Mouse (Mus musculus): ENCODE data around the gene A430078G23Rik.

The A430078G23Rik gene

DNA sequence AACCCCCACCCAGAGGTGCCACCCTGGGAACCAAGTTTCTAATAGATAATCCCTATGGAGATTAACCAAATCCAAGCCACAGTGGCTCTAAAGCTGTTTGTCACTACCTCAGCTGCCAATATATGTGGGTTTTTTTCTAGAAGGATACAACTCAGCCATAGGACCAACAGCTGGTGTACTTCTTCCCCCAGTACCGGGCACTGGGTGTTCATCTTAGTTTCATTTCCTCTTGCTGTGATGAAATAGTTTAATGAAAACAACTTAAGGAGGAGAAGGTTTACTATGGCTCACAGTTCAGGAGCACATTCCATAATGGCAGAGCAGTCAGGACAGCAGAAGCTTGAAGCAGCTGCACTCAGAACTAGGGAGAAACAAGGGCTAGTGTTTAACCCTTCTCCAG lies 14.9 kb downstream of the A430078G23Rik start:
- Histone ChIP-seq H3K27me3 (ENCODE audit: control insufficient read depth, insufficient read depth, low read length, poor library complexity, severe bottlenecking) (no peaks in the 10 kb centered on the region), H3K36me3 (ENCODE audit: control insufficient read depth, insufficient read depth, low read length, poor library complexity, severe bottlenecking) (peaks cover 21% of the 10 kb centered on the region)
- peak; percentile 56 for DNase-seq (ENCODE audit: low read depth, low spot score)

GRCm38 (mm10) chr8:3375748-3376147 lies 22.5 kb downstream of the A430078G23Rik start:
- Histone ChIP-seq H3K27me3 (ENCODE audit: control insufficient read depth, insufficient read depth, low read length, poor library complexity, severe bottlenecking) (no peaks in the 10 kb centered on the region), H3K36me3 (ENCODE audit: control insufficient read depth, insufficient read depth, low read length, poor library complexity, severe bottlenecking) (peaks cover 33% of the 10 kb centered on the region)
- peak; percentile 57 for DNase-seq (ENCODE audit: low read depth, low spot score)

DNA sequence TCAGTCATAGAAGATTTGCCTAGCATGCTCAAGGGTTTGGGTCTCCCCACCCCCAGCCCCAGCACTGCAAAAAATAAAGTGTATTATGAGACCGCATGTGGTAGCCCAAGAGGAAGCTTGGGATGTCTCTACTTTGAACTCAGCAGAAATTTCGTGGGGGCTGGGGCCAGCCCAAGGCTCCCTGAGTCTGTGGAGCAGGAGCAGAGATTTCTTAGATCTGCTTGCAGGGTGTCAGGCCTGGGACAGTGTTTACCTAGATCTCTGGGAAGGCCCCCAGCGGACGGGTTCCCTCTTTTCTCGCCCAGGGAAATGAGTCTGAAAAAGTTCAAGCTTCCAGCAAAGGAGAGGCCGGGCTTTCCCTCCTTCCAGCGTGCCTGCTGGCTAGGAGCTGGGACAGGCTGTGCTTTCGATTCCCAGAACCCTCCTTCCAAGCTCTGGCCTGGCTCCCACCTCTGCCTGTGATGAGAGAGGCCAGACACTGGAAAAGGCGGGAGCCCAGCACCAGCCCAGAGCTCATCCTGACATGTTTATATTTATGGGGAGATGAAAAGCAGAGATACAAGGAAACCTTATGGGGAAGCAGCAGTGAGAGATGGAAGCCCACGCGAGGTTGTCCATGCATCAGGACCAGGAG lies 23.5 kb downstream of the A430078G23Rik start:
- no peaks in the 10 kb centered on the region for H3K27me3 ChIP-seq (ENCODE audit: control insufficient read depth, insufficient read depth, low read length, poor library complexity, severe bottlenecking)
- no peak for DNase-seq (ENCODE audit: low read depth, low spot score)
- H3K36me3 ChIP-seq (ENCODE audit: control insufficient read depth, insufficient read depth, low read length, poor library complexity, severe bottlenecking), result peaks cover 37% of the 10 kb centered on the region

DNA sequence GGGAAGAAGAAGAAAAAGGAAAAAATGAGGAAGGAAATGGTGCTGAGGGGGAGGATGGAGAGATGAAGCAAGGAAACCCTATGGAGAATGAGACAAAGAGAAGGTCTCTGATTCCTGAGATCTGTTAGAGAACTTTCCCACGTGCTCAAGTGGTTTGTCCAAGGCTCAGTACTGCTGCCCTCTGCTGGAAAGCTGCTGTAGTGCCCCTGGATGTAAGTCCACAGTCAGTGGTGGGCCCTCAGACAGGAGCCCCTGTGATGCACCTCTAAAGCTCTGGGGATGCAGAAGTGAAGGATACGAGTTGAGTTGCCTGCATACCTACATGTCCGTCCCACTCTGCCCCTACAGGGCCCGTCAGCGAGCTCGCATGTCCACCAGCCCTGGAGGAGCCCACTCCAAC lies 34.1 kb downstream of the A430078G23Rik start:
- Histone ChIP-seq H3K36me3 (ENCODE audit: control insufficient read depth, insufficient read depth, low read length, poor library complexity, severe bottlenecking) (peaks cover 25% of the 10 kb centered on the region), H3K27me3 (ENCODE audit: control insufficient read depth, insufficient read depth, low read length, poor library complexity, severe bottlenecking) (no peaks in the 10 kb centered on the region)
- peak; percentile 83 for DNase-seq (ENCODE audit: low read depth, low spot score)

GRCm38 (mm10) chr8:3388591-3389338 lies 35.5 kb downstream of the A430078G23Rik start:
- no peaks in the 10 kb centered on the region for H3K27me3 ChIP-seq (ENCODE audit: control insufficient read depth, insufficient read depth, low read length, poor library complexity, severe bottlenecking)
- H3K36me3 ChIP-seq (ENCODE audit: control insufficient read depth, insufficient read depth, low read length, poor library complexity, severe bottlenecking), result peaks cover 26% of the 10 kb centered on the region
- DNase-seq (ENCODE audit: low read depth, low spot score), result no peak

DNA sequence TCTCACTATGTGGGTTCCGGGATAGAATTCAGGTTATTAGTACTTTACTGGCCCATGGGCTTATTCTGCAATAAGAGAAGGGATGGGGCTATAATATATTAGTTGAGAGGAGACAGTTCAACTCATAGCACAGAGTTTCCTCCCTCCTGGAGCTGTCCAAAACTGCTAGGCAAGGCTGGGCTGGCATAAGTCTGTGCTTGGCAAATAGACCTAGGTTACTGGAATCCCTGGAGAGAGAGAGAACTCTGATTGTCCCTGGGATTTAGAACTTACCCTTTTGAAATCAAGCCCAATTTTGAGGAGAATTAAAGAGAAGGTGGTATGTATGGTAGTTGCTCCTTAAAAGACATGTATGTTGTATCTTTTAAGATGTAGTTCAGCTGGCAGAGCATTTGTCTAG lies 36.3 kb downstream of the A430078G23Rik start:
- no peak for DNase-seq (ENCODE audit: low read depth, low spot score)
- H3K27me3 ChIP-seq (ENCODE audit: control insufficient read depth, insufficient read depth, low read length, poor library complexity, severe bottlenecking), result no peaks in the 10 kb centered on the region
- peaks cover 26% of the 10 kb centered on the region for H3K36me3 ChIP-seq (ENCODE audit: control insufficient read depth, insufficient read depth, low read length, poor library complexity, severe bottlenecking)

DNA sequence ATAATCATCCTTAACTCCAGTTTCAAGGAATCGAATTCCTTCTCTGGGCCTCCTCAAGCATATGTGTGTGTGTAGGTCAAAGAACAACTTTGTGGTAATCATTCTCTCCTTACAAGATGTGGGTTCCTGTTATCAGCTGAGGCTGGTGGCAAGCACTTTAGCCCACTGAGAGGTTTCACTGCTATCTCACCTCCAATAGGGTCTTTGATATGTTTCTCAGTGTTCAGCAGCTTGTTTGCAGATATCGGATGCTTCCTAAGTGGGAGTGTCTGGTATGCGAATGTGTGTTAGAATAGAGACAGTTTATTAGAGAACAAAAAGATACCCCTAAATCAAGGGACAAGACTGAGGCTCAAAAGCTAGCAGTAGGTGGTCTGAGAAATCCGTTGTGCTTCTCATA lies 39.1 kb downstream of the A430078G23Rik start:
- H3K36me3 ChIP-seq (ENCODE audit: control insufficient read depth, insufficient read depth, low read length, poor library complexity, severe bottlenecking), result peaks cover 21% of the 10 kb centered on the region
- H3K27me3 ChIP-seq (ENCODE audit: control insufficient read depth, insufficient read depth, low read length, poor library complexity, severe bottlenecking), result no peaks in the 10 kb centered on the region
- DNase-seq (ENCODE audit: low read depth, low spot score), result no peak

DNA sequence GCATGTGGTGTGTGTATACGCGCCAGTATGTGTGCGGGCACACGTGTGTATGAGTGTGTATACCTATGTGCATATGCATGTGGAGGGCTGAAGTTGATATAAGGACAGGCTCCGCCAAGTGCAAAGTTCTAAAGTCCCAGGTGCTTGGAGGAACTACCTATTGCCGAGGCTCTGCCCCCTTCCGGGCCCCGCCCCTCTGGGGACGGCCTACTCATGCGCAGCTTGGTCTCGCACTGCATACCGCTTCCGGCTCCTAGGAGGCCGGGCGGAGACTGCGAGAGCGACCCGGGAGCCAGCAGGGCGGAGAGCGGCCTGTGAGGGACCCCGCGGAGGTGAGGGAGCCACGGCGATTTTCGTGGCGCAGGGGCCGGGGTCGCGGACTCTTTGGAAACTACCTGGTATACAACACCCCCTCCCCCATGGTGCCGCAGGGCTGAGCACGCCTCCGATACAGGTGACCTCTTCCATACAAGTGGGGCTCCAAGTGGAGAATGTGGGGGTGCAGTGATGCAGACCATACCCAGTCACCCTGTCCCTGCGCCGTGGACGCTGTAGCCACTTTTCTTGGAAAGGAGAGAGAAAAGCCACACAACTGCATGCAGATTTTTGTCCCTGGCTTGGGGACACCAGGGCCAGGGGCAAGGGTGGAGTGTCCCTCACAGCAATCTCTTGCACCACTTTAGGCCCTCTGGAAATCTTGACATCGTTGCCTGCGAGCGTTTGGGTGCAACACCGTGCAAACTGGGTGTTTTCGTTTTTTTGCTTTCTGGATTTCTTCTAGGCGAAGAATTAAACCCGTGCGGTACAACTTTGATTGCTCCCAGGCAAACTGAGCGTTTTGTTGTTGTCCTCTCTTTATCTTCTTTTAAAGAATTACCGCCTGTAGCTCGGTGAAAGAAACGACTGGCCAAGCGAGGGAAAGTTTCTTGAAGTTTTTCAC lies 39.8 kb downstream of the A430078G23Rik start, which contains the start of gene Arhgef18:
Arhgef18 (plus strand) TSS at position 236 of the 940 bp plus-strand sequence.
- Histone ChIP-seq H3K27me3 (ENCODE audit: control insufficient read depth, insufficient read depth, low read length, poor library complexity, severe bottlenecking) (no peaks in the 10 kb centered on the region), H3K36me3 (ENCODE audit: control insufficient read depth, insufficient read depth, low read length, poor library complexity, severe bottlenecking) (peaks cover 21% of the 10 kb centered on the region)
- DNase-seq (ENCODE audit: low read depth, low spot score), result peak; percentile 22

DNA sequence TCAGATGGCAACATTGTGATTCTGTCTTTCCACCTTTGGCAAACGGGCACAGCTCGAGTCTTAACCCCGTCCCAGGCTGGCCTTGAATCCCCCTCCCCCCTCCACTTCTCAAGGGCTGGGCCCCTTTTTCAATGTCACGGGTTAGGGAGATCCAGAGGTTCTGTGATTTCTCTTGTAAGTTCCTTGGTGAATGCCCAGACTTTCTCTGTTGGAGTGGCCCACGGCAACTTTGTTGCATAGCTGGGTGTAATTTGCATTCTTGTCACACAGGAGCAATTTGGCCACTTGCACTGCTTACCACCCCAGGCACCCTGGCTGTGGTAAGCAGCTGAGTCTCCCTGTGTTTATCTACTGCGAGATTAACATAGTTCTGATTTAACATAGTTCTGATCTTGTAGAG lies 41.4 kb downstream of the A430078G23Rik start:
- H3K36me3 ChIP-seq (ENCODE audit: control insufficient read depth, insufficient read depth, low read length, poor library complexity, severe bottlenecking), result peaks cover 29% of the 10 kb centered on the region
- H3K27me3 ChIP-seq (ENCODE audit: control insufficient read depth, insufficient read depth, low read length, poor library complexity, severe bottlenecking), result no peaks in the 10 kb centered on the region
- DNase-seq (ENCODE audit: low read depth, low spot score), result no peak

GRCm38 (mm10) chr8:3395246-3395645 lies 42.0 kb downstream of the A430078G23Rik start:
- peaks cover 29% of the 10 kb centered on the region for H3K36me3 ChIP-seq (ENCODE audit: control insufficient read depth, insufficient read depth, low read length, poor library complexity, severe bottlenecking)
- no peak for DNase-seq (ENCODE audit: low read depth, low spot score)
- no peaks in the 10 kb centered on the region for H3K27me3 ChIP-seq (ENCODE audit: control insufficient read depth, insufficient read depth, low read length, poor library complexity, severe bottlenecking)

- no peak for DNase-seq (ENCODE audit: low read depth, low spot score)
- Histone ChIP-seq H3K36me3 (ENCODE audit: control insufficient read depth, insufficient read depth, low read length, poor library complexity, severe bottlenecking) (peaks cover 31% of the 10 kb centered on the region), H3K27me3 (ENCODE audit: control insufficient read depth, insufficient read depth, low read length, poor library complexity, severe bottlenecking) (no peaks in the 10 kb centered on the region)
Measured at GRCm38 (mm10) chr8:3397597-3397996, 44.4 kb downstream of the A430078G23Rik start.

- Histone ChIP-seq H3K27me3 (ENCODE audit: control insufficient read depth, insufficient read depth, low read length, poor library complexity, severe bottlenecking) (no peaks in the 10 kb centered on the region; the same call in 1 of the 2 replicates), H3K36me3 (ENCODE audit: control insufficient read depth, insufficient read depth, low read length, poor library complexity, severe bottlenecking) (peaks cover 28% of the 10 kb centered on the region)
- no peak for DNase-seq (ENCODE audit: low read depth, low spot score)
Measured at GRCm38 (mm10) chr8:3400509-3400908, 47.3 kb downstream of the A430078G23Rik start.

GRCm38 (mm10) chr8:3407417-3407816 lies 54.2 kb downstream of the A430078G23Rik start:
- DNase-seq (ENCODE audit: low read depth, low spot score), result no peak
- Histone ChIP-seq H3K36me3 (ENCODE audit: control insufficient read depth, insufficient read depth, low read length, poor library complexity, severe bottlenecking) (peaks cover 28% of the 10 kb centered on the region), H3K27me3 (ENCODE audit: control insufficient read depth, insufficient read depth, low read length, poor library complexity, severe bottlenecking) (no peaks in the 10 kb centered on the region; the same call in 1 of the 2 replicates)

GRCm38 (mm10) chr8:3411085-3411484 lies 57.9 kb downstream of the A430078G23Rik start:
- H3K27me3 ChIP-seq (ENCODE audit: control insufficient read depth, insufficient read depth, low read length, poor library complexity, severe bottlenecking), result no peaks in the 10 kb centered on the region
- DNase-seq (ENCODE audit: low read depth, low spot score), result no peak
- peaks cover 21% of the 10 kb centered on the region for H3K36me3 ChIP-seq (ENCODE audit: control insufficient read depth, insufficient read depth, low read length, poor library complexity, severe bottlenecking)
